Mouse (Mus musculus) hindbrain, embryonic 13.5 days (tissue): ENCODE measurements around the gene Col20a1. TPM values are rescaled to one million over a fixed set of nuclear protein-coding genes. Genes with fewer than 3 reads are reported as not detected.
A peak's percentile ranks its signal among the peaks of the same experiment; 100 is the strongest.

Experiments
- ATAC-seq: fragments of 200-750 bp; cut with Nextera tagmentation; 2 replicates; pipeline ENCODE4 v1.8.0; 2017; ENCODE audit warnings: moderate TSS enrichment; ENCODE audit not compliant: low FRiP score
- H3K27ac ChIP-seq: fragments of 300-500 bp; sonication (generic); 2 replicates; pipeline ENCODE4 v1.5.1; 2015; ENCODE audit warnings: inconsistent platforms, mild to moderate bottlenecking, moderate library complexity
- H3K27me3 ChIP-seq: fragments of 300-500 bp; sonication (generic); 2 replicates; pipeline ENCODE4 v1.6.1; 2015; ENCODE audit warnings: mild to moderate bottlenecking, inconsistent platforms
- H3K36me3 ChIP-seq: fragments of 300-500 bp; sonication (generic); 2 replicates; pipeline ENCODE4 v1.6.1; 2015; ENCODE audit warnings: mild to moderate bottlenecking, inconsistent platforms
- H3K4me1 ChIP-seq: fragments of 300-500 bp; sonication (generic); replicated peaks from 2 replicates; pipeline ENCODE4 v1.6.1; 2015; ENCODE audit warnings: inconsistent platforms
- H3K4me2 ChIP-seq: fragments of 300-500 bp; sonication (generic); 2 replicates; pipeline ENCODE4 v1.6.1; 2015; ENCODE audit warnings: inconsistent platforms, mild to moderate bottlenecking, moderate library complexity
- H3K4me3 ChIP-seq: fragments of 300-500 bp; sonication (generic); 2 replicates; pipeline ENCODE4 v1.5.1; 2015; ENCODE audit warnings: mild to moderate bottlenecking, inconsistent platforms
- H3K9ac ChIP-seq: fragments of 300-500 bp; sonication (generic); 2 replicates; pipeline ENCODE4 v1.6.1; 2015; ENCODE audit warnings: mild to moderate bottlenecking, inconsistent platforms
- H3K9me3 ChIP-seq: fragments of 300-500 bp; sonication (generic); 2 replicates; pipeline ENCODE4 v1.6.1; 2016; ENCODE audit warnings: inconsistent platforms
- WGBS: fragments of 180-500 bp; shearing (Covaris S2); methylation state at CpG from one replicate; pipeline ENCODE4 v1.1.7; 2015; 5-methylcytosine and 5-hydroxymethylcytosine counted together
- polyA plus RNA-seq: library from polyadenylated mRNA; unstranded; fragments of >200 nt; fragmentation: Nextera tagmentation; extraction: Ambion mirVana; gene quantifications from 2 replicates; pipeline ENCODE4 v1.2.1, GENCODE M21; 2015

Col20a1 gene
- polyA plus RNA-seq, 1 experiment from 2014 or later = 0.78 TPM

DNA sequence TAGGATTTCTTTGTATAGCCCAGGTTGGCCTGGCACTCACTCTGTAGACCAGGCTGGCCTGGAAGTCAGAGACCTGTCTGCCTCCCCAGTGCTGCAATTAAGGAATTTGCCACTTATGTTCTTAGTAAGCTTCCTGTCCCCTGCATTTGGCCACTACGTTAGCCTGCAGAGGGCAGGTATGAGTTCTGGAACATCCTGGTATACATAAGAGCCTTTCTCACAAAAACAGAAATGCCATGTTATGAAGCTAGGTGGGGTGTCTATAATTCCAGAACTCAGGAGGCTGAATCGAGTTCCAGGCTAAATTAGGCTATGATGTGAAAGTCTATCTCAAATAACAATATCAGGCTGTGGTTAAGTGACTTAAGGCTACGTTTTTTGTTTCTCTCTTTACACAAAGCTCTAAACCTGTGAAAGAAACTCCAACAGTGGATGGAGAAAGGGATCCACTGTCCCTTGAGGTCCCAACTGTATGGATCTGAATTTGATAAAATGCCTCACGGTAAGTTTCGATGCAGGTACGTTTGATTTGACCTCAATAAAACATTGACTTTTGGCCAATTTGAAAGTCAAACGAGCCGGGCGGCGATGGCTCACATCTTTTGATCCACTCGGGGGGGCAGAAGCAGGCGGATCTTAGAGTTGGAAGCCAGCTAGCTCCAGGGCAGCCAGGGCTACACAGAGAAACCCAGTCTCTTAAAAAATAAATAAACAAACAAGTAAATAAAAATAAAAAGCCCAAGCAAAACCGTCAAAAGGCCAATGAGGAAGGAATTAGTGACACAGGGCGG, 20.0 kb upstream of the Col20a1 start:
- Histone ChIP-seq H3K9me3 (no peaks in the 10 kb centered on the region), H3K27ac (peak overlapping the region; percentile 91), H3K36me3 (peaks cover 20% of the 10 kb centered on the region), H3K4me1 (peaks cover 28% of the 10 kb centered on the region), H3K4me2 (peak overlapping the region; percentile 98), H3K9ac (peak overlapping the region; percentile 98), H3K4me3 (peak overlapping the region; percentile 95), H3K27me3 (no peaks in the 10 kb centered on the region)
- WGBS = 18% methylated on average over 14 of the region's 14 CpGs
- ATAC-seq = no peak

DNA sequence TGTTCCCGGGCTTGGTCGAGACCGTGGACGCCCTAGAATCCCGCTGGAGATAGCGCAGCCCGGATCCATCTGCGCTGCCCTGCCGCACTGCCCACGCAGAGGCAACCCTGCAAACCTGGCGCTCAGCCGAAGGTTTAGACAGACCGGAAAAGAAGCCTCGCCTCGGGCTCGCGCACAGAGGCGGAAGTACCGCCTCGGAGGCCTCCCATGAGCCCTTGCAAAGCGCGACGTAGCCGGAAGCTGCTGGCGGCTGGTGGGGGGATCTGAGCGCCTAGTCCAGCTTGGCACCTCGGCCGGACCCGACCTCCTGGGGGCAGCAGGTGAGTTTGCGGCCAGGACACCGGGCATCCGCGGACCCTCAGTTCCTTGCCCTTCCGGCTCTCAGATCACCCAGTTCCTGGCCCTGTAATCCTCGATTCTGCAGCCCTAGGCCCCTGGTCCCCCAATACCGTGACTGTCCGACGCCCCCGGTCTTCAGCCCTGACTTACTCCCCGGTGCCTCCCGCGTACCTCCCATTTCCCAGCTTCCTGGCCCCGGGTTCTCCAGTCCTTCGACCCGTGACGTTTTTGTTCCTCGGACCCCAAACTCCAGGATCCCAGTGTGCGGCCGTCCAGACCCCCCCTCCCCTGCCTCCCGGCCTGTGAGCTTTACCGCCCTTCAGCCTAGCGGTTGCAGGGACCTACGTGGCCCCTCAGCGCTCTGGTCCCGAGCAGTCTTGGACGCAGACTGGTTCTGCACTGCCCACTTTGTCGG, 19.1 kb upstream of the Col20a1 start, which contains the start of gene Arfgap1:
Gene Arfgap1 (plus strand): TSS at position 216 of the 754 bp plus-strand sequence.
- WGBS = under 1% methylated on average over 57 of the region's 57 CpGs
- ATAC-seq = peak; percentile 92

DNA sequence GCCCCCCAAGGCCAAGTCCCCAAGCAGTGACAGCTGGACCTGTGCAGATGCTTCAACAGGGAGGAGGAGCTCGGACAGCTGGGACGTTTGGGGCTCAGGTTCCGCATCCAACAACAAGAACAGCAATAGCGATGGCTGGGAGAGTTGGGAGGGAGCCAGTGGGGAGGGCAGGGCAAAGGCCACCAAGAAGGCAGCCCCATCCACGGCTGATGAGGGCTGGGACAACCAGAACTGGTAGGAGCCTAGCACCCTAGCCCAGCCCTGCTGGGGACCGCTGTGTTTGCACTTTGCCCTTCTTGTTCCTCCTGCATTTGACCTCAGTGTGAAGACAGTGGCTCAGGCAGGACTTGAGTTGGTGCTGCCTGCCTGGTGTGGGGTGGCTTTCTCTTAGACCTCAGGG, 5.2 kb upstream of the Col20a1 start:
- H3K4me3 ChIP-seq = no peak overlapping the region
- H3K9ac ChIP-seq = no peak overlapping the region
- no peaks in the 10 kb centered on the region for H3K27me3 ChIP-seq
- no peaks in the 10 kb centered on the region for H3K9me3 ChIP-seq
- no peaks in the 10 kb centered on the region for H3K4me1 ChIP-seq
- no peak overlapping the region for H3K4me2 ChIP-seq
- 88% methylated on average over 6 of the region's 6 CpGs for WGBS
- H3K27ac ChIP-seq = no peak overlapping the region
- peaks cover 87% of the 10 kb centered on the region for H3K36me3 ChIP-seq
- ATAC-seq = no peak

More for the DNA sequence above, 19.1 kb upstream of the Col20a1 start, which contains the start of gene Arfgap1:
- Histone ChIP-seq H3K36me3 (peaks cover 29% of the 10 kb centered on the region), H3K9me3 (no peaks in the 10 kb centered on the region), H3K4me2 (peak within 1 kb of the TSS; percentile 98), H3K4me3 (peak within 1 kb of the TSS; percentile 95), H3K4me1 (peaks cover 28% of the 10 kb centered on the region), H3K27ac (peak within 1 kb of the TSS; percentile 91), H3K9ac (peak within 1 kb of the TSS; percentile 98), H3K27me3 (no peaks in the 10 kb centered on the region)

DNA sequence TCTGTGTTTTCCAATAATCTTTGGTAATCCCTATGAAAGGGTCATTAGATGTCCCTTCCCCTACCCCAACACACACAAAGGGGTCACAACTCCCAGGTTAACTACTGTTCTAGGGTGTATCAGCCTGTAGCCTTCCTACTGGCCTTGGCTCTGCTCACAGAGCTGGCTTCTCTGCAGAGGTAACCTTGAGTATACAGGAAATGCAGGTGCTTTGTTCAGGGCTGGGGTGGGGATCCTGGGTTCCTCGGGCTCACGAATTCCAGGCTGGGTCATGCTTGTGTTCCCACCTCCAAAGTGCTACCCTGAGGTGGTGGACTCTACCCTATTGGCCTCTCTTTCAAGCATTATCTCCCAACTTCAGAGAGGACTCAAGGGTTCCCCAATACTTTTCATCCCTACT, 700 bp upstream of the Col20a1 start:
- H3K9me3 ChIP-seq = no peaks in the 10 kb centered on the region

DNA sequence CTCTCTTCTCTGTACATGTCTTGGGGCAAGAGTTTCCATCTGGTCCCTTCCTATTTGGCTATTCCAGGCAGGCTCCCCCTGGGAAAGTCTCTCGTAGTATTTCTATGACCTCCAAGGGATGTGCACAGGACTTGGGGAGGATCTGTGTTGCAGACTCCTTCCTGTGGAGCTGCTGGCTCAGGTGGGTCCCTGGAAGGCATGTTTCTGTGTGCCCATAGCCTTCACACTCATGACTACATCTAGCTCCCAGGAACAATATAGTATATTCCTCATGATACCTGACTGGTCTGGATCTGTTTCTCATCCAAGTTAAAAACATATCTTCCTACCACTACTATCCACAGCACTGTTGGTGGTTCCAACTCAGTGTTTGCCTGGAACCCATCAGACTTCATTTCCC, 666 bp downstream of the Col20a1 start:
- no peak overlapping the region for H3K4me3 ChIP-seq
- H3K9ac ChIP-seq = no peak overlapping the region
- no peak overlapping the region for H3K4me2 ChIP-seq
- no peak for ATAC-seq
- H3K4me1 ChIP-seq = peaks cover 25% of the 10 kb centered on the region
- no peaks in the 10 kb centered on the region for H3K27me3 ChIP-seq
- peaks cover 28% of the 10 kb centered on the region for H3K36me3 ChIP-seq
- WGBS = 55% methylated on average over 1 of the region's 1 CpGs
- no peak overlapping the region for H3K27ac ChIP-seq
- no peaks in the 10 kb centered on the region for H3K9me3 ChIP-seq

More for the DNA sequence above, 700 bp upstream of the Col20a1 start:
- no peak overlapping the region for H3K27ac ChIP-seq
- H3K9ac ChIP-seq = no peak overlapping the region
- no peak overlapping the region for H3K4me3 ChIP-seq
- ATAC-seq = no peak
- WGBS = 85% methylated on average over 2 of the region's 2 CpGs
- H3K36me3 ChIP-seq = peaks cover 42% of the 10 kb centered on the region
- peaks cover 25% of the 10 kb centered on the region for H3K4me1 ChIP-seq
- no peaks in the 10 kb centered on the region for H3K27me3 ChIP-seq
- no peak overlapping the region for H3K4me2 ChIP-seq

DNA sequence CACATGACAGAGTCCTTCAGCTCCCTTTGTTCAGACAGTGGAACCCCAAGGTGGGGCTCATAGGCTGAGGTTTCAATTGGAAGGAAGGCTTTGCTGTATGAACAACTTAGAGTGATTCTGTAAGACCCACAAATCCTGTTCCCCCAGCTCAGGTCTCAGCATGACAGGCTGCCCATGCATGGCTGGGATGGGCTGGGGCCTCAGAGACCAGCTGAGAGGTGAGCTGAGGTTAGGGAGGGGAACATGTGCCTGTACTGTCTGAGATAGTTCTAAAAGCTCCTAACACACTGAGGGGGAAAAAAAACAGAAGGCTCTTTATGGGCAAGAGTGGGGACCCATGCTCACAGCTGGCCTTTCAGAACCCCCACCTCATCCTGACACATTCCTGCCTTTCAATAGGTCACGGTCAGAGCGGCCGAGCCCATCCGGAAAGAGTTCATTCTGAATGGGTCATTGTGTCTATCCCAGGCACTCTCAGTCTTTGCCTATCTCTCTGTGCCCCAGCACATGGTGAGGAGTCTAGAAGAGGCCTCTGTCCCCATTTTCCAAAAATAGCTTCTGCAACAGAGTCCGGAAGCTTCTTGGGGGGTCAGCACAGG, 1.2 kb downstream of the Col20a1 start:
- Histone ChIP-seq H3K27ac (peak overlapping the region; percentile 40; the same call in 1 of the 2 replicates), H3K36me3 (peaks cover 23% of the 10 kb centered on the region), H3K4me2 (no peak overlapping the region), H3K9me3 (no peaks in the 10 kb centered on the region), H3K4me3 (no peak overlapping the region), H3K4me1 (peaks cover 25% of the 10 kb centered on the region), H3K9ac (no peak overlapping the region), H3K27me3 (no peaks in the 10 kb centered on the region)
- 30% methylated on average over 5 of the region's 5 CpGs for WGBS
- ATAC-seq = no peak

DNA sequence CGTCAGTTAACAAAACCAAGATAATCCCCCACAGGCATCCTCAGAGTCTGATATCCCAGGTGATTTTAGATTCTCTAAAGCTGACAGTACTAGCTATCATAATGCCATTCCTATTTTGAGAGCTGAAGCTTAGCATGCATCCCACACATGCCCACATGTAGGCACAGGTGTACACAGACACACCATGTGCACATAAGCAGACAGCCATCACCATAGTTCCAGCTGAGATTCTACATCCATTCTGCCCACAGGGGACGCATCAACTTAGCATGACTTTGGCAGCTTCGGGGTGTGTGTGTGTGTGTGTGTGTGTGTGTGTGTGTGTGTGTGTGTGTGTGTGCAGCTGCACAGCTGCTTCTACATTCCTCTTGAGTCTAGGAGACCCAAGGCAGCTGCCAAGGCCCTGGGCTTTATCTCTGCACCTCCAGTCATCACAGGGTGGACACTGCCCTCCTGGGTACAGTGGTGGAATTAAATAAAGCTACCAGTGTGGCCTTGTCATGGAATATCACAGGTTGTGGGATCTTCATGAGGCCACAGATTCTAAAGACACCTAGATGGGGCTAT, 2.1 kb downstream of the Col20a1 start:
- Histone ChIP-seq H3K4me1 (peaks cover 25% of the 10 kb centered on the region), H3K4me3 (no peak overlapping the region), H3K9me3 (no peaks in the 10 kb centered on the region), H3K9ac (no peak overlapping the region), H3K27me3 (no peaks in the 10 kb centered on the region), H3K27ac (0 out of 2 replicates have a peak overlapping the region, but pooled peaks have one; percentile 40), H3K36me3 (peaks cover 14% of the 10 kb centered on the region; the same call in 1 of the 2 replicates), H3K4me2 (no peak overlapping the region)
- WGBS = 65% methylated on average over 3 of the region's 3 CpGs
- peak; percentile 59 for ATAC-seq

DNA sequence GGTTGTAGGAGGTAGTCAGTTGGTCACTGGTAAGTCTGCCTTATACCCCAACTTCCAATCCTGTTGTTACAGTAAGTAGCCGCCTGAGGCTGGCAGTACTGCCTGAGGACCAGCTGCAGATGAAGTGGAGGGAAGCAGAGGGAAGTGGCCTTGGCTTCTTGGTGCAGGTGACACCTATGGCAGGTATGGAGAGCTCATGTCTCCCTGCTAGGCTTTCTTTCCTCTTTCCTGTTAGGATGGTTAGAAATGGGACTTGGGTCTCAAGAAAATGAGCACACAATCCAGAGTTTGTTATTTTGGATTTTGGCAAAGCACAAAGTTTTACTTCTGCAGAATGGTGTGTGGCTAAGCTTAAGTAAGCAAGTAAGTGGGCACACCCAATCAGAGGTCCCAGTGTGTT, 2.6 kb downstream of the Col20a1 start:
- Histone ChIP-seq H3K27me3 (no peaks in the 10 kb centered on the region), H3K27ac (no peak overlapping the region), H3K4me1 (peaks cover 25% of the 10 kb centered on the region), H3K4me3 (no peak overlapping the region), H3K9me3 (no peaks in the 10 kb centered on the region), H3K4me2 (no peak overlapping the region), H3K9ac (no peak overlapping the region), H3K36me3 (peaks cover 9% of the 10 kb centered on the region; the same call in 1 of the 2 replicates)
- WGBS = 79% methylated on average over 1 of the region's 1 CpGs
- ATAC-seq = no peak

DNA sequence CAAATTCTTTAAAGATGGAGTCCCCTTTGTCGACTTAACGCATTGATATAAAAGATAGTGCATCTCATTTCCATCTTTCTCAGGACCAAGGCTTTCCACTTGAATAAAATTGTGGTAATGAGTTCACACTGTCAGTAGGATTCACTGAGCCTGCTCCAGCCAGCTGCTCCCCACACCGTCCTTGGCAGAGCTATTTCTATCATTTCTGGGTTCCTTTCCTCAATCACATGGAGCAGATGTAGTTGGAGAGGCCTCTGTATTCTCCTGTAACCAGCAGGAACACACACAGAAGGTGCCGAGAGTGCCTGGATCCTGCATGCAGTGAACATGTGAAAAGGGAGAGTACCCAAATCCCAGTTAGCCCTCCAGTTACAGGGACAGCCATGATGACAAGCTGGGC, 4.0 kb downstream of the Col20a1 start:
- Histone ChIP-seq H3K27me3 (no peaks in the 10 kb centered on the region), H3K9me3 (no peaks in the 10 kb centered on the region), H3K4me3 (no peak overlapping the region), H3K9ac (no peak overlapping the region), H3K4me2 (no peak overlapping the region), H3K4me1 (peaks cover 25% of the 10 kb centered on the region), H3K27ac (0 out of 2 replicates have a peak overlapping the region, but pooled peaks have one; percentile 4), H3K36me3 (no peaks in the 10 kb centered on the region)
- whole genome bisulfite sequencing = 63% methylated on average over 4 of the region's 4 CpGs
- ATAC-seq = no peak

DNA sequence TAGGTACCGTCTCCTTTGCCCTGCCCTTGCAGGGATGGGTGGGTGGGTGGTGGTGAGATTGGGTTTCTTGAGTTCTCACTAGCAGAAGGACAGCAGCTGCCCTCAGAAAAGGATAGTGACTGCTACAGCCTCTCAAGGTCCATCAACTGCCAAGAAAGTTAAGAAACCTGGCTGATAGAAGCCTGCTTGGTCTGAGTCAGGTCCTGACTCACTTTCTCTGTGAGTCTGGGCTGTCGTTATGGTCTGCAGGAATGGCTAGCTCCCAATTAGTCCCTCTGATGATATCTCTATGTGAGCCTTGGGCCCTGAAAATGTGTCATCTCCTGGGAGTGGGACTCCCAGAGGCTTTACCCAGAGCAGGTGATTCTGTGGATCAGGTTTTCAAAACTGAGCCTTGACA, 8.0 kb downstream of the Col20a1 start:
- no peaks in the 10 kb centered on the region for H3K9me3 ChIP-seq
- no peak overlapping the region for H3K4me3 ChIP-seq
- H3K9ac ChIP-seq = no peak overlapping the region
- 68% methylated on average over 2 of the region's 2 CpGs for WGBS
- no peak for ATAC-seq
- H3K4me1 ChIP-seq = 0 out of 2 replicates have a peak, but pooled peaks cover 4% of the 10 kb centered on the region
- no peaks in the 10 kb centered on the region for H3K36me3 ChIP-seq
- no peak overlapping the region for H3K27ac ChIP-seq
- H3K27me3 ChIP-seq = no peaks in the 10 kb centered on the region
- no peak overlapping the region for H3K4me2 ChIP-seq

DNA sequence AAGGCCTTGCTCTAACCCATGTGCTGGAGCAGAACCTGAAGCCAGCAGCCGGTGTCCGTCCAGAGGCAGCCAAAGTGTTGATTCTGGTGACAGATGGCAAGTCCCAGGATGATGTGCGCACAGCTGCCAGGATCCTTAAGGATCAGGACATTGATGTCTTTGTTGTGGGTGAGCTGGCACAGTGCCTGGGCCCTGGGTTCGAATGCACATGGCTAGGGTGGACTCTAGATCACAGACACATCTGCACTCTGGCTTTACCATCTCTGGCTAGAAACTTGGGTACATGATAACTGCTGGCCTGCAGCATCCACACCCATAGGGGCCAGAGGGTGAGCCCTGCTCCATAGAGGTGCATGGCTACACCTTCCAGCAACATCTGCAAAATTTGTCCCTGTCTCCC, 9.1 kb downstream of the Col20a1 start:
- Histone ChIP-seq H3K27ac (no peak overlapping the region), H3K27me3 (no peaks in the 10 kb centered on the region), H3K9me3 (no peaks in the 10 kb centered on the region), H3K4me1 (0 out of 2 replicates have a peak, but pooled peaks cover 2% of the 10 kb centered on the region), H3K4me2 (no peak overlapping the region), H3K9ac (no peak overlapping the region), H3K4me3 (no peak overlapping the region), H3K36me3 (no peaks in the 10 kb centered on the region)
- 0 out of 2 replicates have a peak, but pooled peaks have one; percentile 6 for ATAC-seq
- WGBS = 83% methylated on average over 4 of the region's 4 CpGs

DNA sequence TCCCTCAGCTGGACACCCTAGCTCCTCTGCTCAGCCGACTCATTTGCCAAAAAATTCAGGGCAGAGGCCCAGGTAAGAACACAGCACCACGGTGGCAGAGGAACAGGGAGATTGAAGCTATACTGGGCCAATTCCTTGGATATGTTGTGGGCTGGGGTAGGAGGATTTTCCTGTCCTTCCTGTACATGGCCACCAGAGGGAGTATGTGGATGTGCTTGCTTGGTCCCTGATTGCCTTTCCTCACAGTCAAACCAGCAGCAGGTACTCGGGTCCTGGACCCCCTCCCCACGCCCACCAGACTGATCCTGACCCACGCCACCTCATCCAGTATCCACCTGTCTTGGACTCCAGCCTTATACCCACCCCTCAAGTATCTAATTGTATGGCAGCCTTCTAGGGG, 10.1 kb downstream of the Col20a1 start:
- Histone ChIP-seq H3K4me1 (no peaks in the 10 kb centered on the region), H3K9ac (no peak overlapping the region), H3K9me3 (no peaks in the 10 kb centered on the region), H3K4me3 (no peak overlapping the region), H3K36me3 (no peaks in the 10 kb centered on the region), H3K27me3 (no peaks in the 10 kb centered on the region), H3K4me2 (no peak overlapping the region), H3K27ac (no peak overlapping the region)
- 17% methylated on average over 5 of the region's 5 CpGs for WGBS
- ATAC-seq = peak; percentile 62
